Mouse (Mus musculus) kidney, embryonic 16.5 days (tissue): Measurements from ENCODE around the gene Rab31. TPM values are rescaled to one million over a fixed set of nuclear protein-coding genes. Genes with fewer than 3 reads are reported as not detected.
A peak's percentile ranks its signal among the peaks of the same experiment; 100 is the strongest.

ENCODE experiments used
- ATAC-seq: fragments of 200-750 bp; cut with Nextera tagmentation; 2 replicates; pipeline ENCODE4 v1.8.0; 2017; ENCODE audit warnings: moderate TSS enrichment; ENCODE audit not compliant: low FRiP score, low TSS enrichment
- H3K27ac ChIP-seq: fragments of 300-500 bp; sonication (generic); 2 replicates; pipeline ENCODE4 v1.5.1; 2014; ENCODE audit warnings: low read length
- H3K27me3 ChIP-seq: fragments of 300-500 bp; sonication (generic); 2 replicates; pipeline ENCODE4 v1.6.1; 2014; ENCODE audit warnings: low read length, control low read depth, mixed read lengths; ENCODE audit not compliant: insufficient read depth
- H3K36me3 ChIP-seq: fragments of 300-500 bp; sonication (generic); 2 replicates; pipeline ENCODE4 v1.6.1; 2014; ENCODE audit warnings: low read length, control low read depth, mixed read lengths; ENCODE audit not compliant: insufficient read depth
- H3K4me1 ChIP-seq: fragments of 300-500 bp; sonication (generic); 2 replicates; pipeline ENCODE4 v1.6.1; 2014; ENCODE audit warnings: low read length, control low read depth, mixed read lengths; ENCODE audit not compliant: insufficient read depth
- H3K4me2 ChIP-seq: fragments of 300-500 bp; sonication (generic); replicated peaks from 2 replicates; pipeline ENCODE4 v1.6.1; 2014; ENCODE audit warnings: low read depth, low read length
- H3K4me3 ChIP-seq: fragments of 300-500 bp; sonication (generic); 2 replicates; pipeline ENCODE4 v1.5.1; 2014; ENCODE audit warnings: mild to moderate bottlenecking, low read length
- H3K9ac ChIP-seq: fragments of 300-500 bp; sonication (generic); replicated peaks from 2 replicates; pipeline ENCODE4 v1.6.1; 2014; ENCODE audit warnings: low read length
- H3K9me3 ChIP-seq: fragments of 300-500 bp; sonication (generic); 2 replicates; pipeline ENCODE4 v1.6.1; 2016; ENCODE audit warnings: low read length, control low read depth
- WGBS: fragments of 180-500 bp; shearing (Covaris S2); extraction: QIAGEN DNeasy Blood & Tissue Kit; methylation state at CpG from one replicate; pipeline ENCODE4 v1.1.7; 2014; 5-methylcytosine and 5-hydroxymethylcytosine counted together
- polyA plus RNA-seq: library from polyadenylated mRNA; unstranded; fragments of >200 nt; fragmentation: Nextera tagmentation; extraction: Ambion mirVana; gene quantifications from 2 replicates; pipeline ENCODE4 v1.2.1, GENCODE M21; 2015

Rab31 gene
- polyA plus RNA-seq, 1 experiment from 2014 or later, result 38.4 TPM

DNA sequence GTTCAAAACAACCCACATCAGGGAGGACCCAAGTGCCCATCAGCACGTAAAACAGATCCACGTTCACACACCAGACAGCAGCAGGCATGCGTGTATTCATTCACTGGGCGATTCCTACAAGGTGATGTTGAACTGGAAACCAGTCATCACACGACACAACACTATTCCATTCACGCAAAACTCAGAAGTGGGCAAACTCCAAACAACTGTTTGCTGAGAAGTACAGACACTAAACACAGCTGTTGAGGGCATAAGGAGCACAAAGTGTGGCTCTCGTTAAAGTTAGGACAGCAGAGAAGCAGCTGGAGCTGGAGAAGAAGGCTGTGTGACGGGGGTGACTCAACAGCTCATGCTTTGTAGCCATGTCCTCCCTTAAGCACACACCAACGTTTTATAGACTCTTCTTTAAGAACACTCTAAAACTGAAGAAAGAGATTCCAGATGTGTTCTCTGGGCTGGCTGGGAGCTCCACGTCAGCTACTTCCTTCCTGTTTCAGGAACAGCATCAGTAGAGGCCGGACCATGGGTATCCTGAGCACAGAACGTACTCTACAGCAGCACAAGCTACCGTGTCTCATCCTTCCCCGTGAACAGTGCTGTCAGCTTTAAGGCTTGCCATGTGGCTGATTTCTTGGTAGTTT lies 92.6 kb downstream of the Rab31 start:
- Histone ChIP-seq H3K36me3 (no peaks in the 10 kb centered on the region), H3K9me3 (no peaks in the 10 kb centered on the region), H3K27me3 (no peaks in the 10 kb centered on the region), H3K27ac (no peak overlapping the region), H3K9ac (no peak overlapping the region), H3K4me2 (no peak overlapping the region), H3K4me3 (no peak overlapping the region), H3K4me1 (no peaks in the 10 kb centered on the region)
- no peak for ATAC-seq
- WGBS, result 64% methylated on average over 14 of the region's 14 CpGs

DNA sequence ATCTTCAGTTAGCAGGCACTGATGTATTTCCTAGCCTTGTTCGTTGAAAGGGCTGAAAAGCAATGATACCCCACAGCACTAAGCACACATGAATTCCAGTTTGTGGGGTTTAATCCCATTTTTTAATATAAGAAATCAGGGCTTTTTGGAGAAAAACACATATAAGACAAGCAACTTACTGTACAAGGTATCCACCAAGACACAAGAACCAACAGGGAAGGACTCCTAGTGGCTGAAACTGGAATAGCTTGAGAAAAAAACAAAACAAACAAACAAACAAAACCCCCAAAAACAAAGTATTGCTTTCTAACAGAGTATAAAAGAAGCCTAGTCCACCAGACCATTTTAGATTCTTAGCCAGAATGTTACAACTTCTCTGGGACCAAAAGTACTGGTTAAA lies 94.8 kb downstream of the Rab31 start:
- Histone ChIP-seq H3K9ac (no peak overlapping the region), H3K4me2 (no peak overlapping the region), H3K27me3 (no peaks in the 10 kb centered on the region), H3K9me3 (no peaks in the 10 kb centered on the region), H3K36me3 (no peaks in the 10 kb centered on the region), H3K27ac (no peak overlapping the region), H3K4me1 (no peaks in the 10 kb centered on the region), H3K4me3 (no peak overlapping the region)
- ATAC-seq, result no peak
- WGBS, result 95% methylated on average over 1 of the region's 1 CpGs

DNA sequence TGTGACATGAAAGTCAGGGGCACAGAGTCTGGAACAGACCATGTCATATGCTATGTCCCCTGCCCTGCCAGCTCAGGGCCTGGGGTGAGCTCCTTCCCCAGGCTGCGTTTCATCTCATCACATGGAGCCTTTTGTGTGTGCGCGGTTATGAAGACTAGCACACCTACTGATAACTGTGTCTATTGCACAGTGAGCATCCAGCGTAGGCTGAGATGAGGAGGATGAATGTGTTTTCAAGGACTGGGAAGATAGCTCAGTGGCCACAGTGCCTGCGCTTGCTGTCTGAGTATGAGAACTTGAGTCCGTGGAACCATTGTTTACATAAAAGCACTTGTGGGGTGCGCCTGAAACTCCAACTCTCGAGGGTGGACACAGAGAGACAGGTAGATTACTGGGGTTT lies 96.0 kb downstream of the Rab31 start:
- Histone ChIP-seq H3K4me2 (no peak overlapping the region), H3K36me3 (no peaks in the 10 kb centered on the region), H3K27me3 (no peaks in the 10 kb centered on the region), H3K9ac (no peak overlapping the region), H3K27ac (no peak overlapping the region), H3K4me3 (no peak overlapping the region), H3K9me3 (no peaks in the 10 kb centered on the region), H3K4me1 (no peaks in the 10 kb centered on the region)
- ATAC-seq, result no peak
- 81% methylated on average over 8 of the region's 8 CpGs for WGBS

DNA sequence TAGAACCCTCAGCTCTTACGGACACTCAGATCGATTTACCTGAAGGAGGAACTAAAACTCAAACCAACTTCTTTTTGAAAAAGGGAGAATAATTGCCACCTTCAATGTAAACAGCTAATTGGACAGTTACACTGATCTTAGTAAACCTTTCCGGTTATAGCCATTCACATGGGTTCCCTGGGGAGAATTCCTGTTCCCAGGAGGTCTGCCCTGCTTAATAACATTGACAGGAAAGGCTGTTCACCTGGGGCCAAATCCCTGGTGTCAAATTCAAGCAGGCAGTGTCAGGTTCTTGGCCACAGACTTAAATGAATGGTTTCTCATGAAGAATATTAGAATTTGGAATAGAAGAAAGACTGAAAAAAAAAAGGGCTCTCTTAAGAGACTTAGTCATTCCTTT lies 96.6 kb downstream of the Rab31 start:
- no peak overlapping the region for H3K4me2 ChIP-seq
- no peak overlapping the region for H3K4me3 ChIP-seq
- H3K27ac ChIP-seq, result no peak overlapping the region
- H3K4me1 ChIP-seq, result no peaks in the 10 kb centered on the region
- no peak for ATAC-seq
- H3K9me3 ChIP-seq, result no peaks in the 10 kb centered on the region
- no peak overlapping the region for H3K9ac ChIP-seq
- WGBS, result 77% methylated on average over 3 of the region's 3 CpGs
- H3K36me3 ChIP-seq, result no peaks in the 10 kb centered on the region
- no peaks in the 10 kb centered on the region for H3K27me3 ChIP-seq

DNA sequence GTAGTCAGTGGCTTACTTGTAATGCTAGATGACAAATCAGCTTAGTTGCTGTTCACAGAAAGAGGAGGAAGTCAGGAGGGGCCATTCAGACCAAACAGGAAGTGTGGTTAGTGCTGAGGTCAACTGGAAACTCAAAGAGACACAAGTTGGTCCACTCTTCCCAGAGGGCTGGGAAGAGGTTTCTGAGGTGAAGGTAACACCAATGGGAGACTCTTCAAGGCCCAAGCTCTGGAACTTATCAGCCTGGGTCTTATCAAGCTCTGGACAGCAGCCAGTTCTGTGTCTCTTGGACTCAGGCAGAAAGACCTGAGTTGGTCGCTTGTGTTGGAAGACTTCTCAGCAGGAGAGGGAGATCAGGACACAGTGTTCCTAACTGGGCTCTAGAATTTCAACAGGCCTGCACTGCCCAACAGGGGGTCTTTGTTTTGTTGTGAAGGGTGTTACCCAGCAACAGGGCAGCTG lies 97.8 kb downstream of the Rab31 start:
- Histone ChIP-seq H3K36me3 (no peaks in the 10 kb centered on the region), H3K4me1 (no peaks in the 10 kb centered on the region), H3K4me3 (no peak overlapping the region), H3K4me2 (no peak overlapping the region), H3K9me3 (no peaks in the 10 kb centered on the region), H3K27me3 (no peaks in the 10 kb centered on the region), H3K9ac (no peak overlapping the region), H3K27ac (no peak overlapping the region)
- WGBS, result 65% methylated on average over 1 of the region's 1 CpGs
- no peak for ATAC-seq

DNA sequence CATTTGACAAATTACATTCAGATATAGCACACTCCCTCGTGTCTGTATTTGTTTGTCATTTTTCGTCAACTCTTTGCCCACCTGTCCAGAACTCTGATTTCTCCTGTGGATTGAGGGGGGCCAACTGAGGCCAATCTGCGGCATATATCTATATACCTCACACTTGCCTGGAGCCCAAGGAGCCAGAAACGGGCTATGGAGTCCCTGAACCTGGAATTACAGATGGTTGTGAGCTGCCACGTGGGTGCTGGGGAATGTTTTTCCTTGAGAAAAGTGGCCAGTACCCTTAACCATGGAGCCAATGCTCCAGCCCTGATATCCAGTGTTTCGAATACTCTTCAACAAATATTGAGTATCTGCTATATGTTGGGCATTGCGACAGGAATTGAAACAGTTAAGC lies 99.6 kb downstream of the Rab31 start:
- Histone ChIP-seq H3K27me3 (no peaks in the 10 kb centered on the region), H3K9me3 (no peaks in the 10 kb centered on the region), H3K36me3 (no peaks in the 10 kb centered on the region), H3K27ac (no peak overlapping the region), H3K4me1 (no peaks in the 10 kb centered on the region), H3K4me3 (no peak overlapping the region), H3K4me2 (no peak overlapping the region), H3K9ac (no peak overlapping the region)
- WGBS, result 90% methylated on average over 7 of the region's 7 CpGs
- ATAC-seq, result no peak

DNA sequence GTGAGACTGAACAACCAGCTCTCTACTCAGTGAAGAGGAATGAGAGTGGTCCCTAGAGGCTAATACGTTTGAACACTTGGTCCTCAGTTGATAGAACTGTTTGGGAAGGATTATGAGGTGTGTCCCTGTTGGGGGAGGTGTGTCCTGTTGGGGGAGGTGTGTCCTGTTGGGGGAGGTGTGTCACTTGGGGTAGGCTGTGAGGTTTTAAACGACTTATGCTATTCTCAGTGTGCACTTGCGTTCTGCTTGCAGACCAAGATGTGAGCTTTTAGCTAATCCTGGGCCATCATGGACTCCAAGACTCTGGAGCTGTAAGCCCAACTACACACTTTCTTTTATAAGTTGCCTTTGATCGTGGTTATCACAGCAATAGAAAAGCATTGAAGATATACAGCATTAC lies 103.5 kb downstream of the Rab31 start:
- WGBS, result 85% methylated on average over 4 of the region's 4 CpGs
- Histone ChIP-seq H3K27ac (no peak overlapping the region), H3K4me3 (no peak overlapping the region), H3K27me3 (no peaks in the 10 kb centered on the region), H3K9me3 (no peaks in the 10 kb centered on the region), H3K4me1 (peaks cover 11% of the 10 kb centered on the region), H3K9ac (no peak overlapping the region), H3K36me3 (no peaks in the 10 kb centered on the region), H3K4me2 (no peak overlapping the region)
- ATAC-seq, result no peak

DNA sequence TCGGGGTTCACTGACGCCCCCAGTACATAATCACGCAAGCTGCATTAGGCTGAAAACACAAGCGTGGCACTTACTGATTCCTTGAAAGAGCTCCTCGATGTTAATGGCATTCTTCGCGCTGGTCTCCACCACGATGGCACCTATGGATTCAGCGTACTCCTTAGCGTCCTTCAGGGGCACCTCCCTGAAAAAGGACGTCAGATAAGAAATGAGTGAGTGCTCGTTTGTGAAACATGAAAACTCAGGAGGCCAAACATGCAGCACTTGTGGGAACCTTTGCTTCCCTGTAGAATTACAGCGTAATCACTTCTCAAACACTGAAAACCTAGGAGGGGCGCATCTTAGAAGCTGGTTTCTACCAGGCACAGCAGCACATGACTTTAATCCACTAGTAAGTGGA lies 104.8 kb downstream of the Rab31 start:
- Histone ChIP-seq H3K36me3 (no peaks in the 10 kb centered on the region), H3K4me1 (peaks cover 11% of the 10 kb centered on the region), H3K27ac (no peak overlapping the region), H3K9ac (no peak overlapping the region), H3K27me3 (no peaks in the 10 kb centered on the region), H3K4me2 (no peak overlapping the region), H3K4me3 (no peak overlapping the region), H3K9me3 (no peaks in the 10 kb centered on the region)
- no peak for ATAC-seq
- 87% methylated on average over 14 of the region's 14 CpGs for WGBS

DNA sequence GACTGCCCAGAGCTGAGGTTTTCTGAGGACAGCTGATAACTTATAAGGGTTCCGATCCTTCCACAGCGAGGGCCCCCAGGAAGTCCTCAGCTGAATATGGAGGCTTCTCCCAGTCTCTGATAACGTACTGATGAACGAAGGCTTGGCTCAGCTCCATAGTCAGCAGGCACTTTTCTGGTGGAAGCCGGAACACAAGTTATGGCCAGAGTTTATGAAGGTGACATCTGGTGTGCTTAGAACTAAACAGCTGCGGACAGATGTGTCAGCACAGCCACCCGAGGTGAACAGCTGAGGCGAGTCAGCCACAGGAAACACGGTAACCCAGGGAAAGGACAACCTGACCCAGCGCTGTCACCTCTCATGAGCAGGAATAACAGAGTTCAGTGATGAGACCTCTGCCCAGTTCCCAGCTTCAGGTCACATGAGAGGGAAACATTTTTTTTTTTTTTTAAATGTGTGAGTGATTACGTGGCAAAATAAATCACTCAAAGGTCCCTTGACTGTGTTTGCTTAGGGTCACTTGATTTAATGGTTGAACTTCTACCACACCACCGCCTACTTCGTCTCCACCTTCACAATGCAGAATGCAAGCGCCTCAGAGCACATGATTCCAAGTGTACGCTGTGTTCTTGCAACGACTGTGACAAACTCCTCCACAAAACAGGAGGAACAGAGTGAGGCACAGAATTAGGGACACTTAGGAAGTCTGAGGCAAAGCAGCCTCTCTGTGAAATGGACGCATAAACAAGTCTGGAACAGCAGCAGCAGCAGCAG lies 106.0 kb downstream of the Rab31 start:
- Histone ChIP-seq H3K4me3 (no peak overlapping the region), H3K9ac (no peak overlapping the region), H3K4me1 (peaks cover 11% of the 10 kb centered on the region), H3K27ac (no peak overlapping the region), H3K9me3 (no peaks in the 10 kb centered on the region), H3K4me2 (no peak overlapping the region), H3K27me3 (no peaks in the 10 kb centered on the region), H3K36me3 (no peaks in the 10 kb centered on the region)
- WGBS, result 27% methylated on average over 17 of the region's 17 CpGs
- ATAC-seq, result peak; percentile 79

DNA sequence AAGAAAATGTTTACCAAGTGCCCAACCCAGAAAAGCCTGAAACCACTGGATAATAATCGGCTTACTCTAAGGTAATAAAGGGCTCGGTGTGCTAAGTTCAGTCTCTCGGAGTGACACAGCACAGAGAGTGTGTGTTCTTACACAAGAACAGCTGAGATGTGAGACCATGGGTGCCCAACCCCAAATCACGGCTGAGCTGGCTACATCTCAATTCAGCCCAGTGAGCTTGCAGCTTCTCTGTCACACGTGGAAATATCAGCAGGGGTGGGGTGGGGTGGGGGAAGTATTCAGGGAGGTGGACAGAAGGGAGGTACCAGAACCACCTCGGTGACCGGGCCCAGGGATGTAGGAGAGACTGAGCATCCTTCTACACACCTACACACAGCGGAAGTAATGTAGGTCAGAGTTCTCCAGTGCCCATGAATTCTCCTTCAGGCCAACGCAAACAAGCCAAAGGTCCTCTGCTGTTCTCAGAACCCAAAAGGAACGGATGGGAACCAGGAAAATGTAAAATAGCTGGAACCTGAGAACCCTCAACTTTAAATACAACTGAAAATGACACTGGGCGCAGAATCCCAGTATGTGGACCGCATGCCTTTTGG lies 106.7 kb downstream of the Rab31 start:
- Histone ChIP-seq H3K4me2 (no peak overlapping the region), H3K27me3 (no peaks in the 10 kb centered on the region), H3K9me3 (no peaks in the 10 kb centered on the region), H3K4me3 (no peak overlapping the region), H3K9ac (no peak overlapping the region), H3K36me3 (no peaks in the 10 kb centered on the region), H3K27ac (no peak overlapping the region), H3K4me1 (peaks cover 11% of the 10 kb centered on the region)
- ATAC-seq, result no peak
- WGBS, result 73% methylated on average over 12 of the region's 12 CpGs
